Mouse (Mus musculus): ENCODE data around the gene Rexo2. TPM values are rescaled to one million over a fixed set of nuclear protein-coding genes. Genes with fewer than 3 reads are reported as not detected.
"Not testable (repeated sequence)": the region's sequence is repeated elsewhere in the genome, so short reads cannot be mapped to it uniquely, and the experiment has no call there.

Gene Rexo2
- total RNA-seq, 2 experiments from 2014 or later: 99.5 to 106 TPM

DNA sequence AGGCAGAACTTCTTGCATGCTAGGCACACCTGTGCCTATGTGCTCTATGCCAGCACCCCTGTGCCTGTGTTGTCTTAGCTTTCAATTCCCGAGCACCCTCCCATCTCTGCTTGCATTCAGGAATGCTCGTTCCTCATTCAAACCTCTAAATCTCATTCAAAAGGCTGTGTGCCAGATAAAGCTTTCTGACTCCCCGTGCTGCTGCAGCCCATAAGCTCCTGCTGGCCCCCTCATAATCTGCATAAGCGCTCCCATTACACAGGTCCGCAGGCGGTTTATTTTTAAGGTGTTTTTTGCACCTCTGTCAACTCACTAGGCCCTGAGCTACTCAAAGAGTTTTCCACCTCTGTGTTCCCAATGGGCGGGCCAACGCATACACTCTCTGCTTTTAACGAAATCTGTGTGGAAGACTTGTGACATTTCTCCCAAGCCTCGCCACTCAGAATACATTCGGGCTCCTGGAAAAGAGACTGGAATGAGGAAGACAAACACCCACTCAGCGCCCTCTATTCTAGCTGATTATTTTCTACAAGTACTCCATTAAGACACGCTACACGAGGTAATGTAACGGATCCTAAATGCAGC, 7.9 kb downstream of the Rexo2 start:
- DNase-seq: no peak

DNA sequence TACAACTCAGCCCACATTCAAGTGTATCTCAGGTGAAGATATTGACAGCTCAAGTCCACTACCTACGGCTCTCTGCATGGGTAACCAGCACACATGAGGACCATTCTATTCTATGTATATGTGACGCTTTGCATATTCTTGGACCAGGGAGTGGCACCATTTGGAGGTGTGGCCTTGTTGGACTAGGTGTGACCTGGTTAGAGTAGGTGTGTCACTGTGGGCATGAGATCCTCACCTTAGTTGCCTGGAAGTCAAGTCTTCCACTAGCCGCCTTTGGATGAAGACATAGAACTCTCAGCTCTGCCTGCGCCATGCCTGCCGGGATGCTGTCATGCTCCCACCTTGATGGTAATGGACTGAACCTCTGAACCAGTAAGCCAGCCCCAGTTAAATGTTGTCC, 13.0 kb downstream of the Rexo2 start:
- not testable (repeated sequence) for DNase-seq

DNA sequence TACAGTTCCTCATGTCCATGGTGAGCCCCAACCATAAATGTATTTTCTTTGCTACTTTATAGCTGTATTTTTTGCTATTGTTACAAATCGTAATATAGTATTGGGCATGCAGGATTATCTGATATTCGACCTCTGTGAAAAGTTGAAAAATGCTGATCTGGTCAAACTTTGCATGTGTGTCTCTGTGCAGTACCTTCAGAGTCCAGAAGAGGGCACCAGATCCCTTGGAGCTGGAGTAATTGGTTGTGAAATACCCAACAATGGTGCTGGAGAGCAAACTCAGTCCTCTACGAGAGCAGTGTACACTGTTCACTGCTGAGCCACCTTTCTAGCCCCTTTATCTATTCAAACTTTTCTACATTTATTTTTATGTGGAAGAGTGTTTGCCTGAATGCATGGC, 13.6 kb downstream of the Rexo2 start:
- peak in 1 of 2 experiments; percentile 38 for DNase-seq

DNA sequence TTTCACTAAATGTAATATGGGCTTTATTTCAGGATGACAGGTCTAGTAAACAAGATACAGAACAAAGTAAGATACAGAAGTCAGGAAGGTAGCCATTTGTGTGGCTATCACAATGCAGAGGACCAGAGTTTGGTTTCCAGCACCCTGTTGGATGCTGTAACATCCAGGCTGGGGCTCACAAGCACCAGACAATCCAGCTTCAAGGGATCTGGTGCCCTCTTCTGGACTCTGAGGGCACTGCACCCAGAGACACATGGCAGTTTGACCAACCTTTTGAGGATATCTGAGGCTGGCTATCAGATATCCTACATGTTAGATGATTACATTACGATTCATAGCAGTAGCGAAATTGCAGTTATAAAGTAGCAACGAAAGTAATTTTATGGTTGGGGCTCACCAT, 14.8 kb downstream of the Rexo2 start:
- DNase-seq: no peak

DNA sequence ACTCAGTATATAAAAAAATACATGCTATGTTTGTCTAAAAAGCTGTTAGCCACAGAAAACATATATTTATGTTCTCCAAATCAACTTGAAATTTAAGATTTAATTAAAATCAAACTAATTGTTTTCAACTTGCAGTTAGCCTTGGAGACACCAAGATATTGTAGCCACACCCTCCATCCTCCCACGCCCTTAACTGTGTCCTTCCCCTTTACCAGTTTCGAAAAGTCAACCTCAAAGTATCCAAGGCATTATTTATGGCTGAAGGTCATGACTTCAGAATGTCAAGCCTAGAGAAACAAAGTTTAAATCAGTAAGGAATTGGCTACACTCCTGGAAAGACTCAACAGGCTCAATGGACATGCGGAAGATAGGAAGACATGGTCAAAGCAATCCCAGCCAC, 18.9 kb downstream of the Rexo2 start:
- DNase-seq: no peak

DNA sequence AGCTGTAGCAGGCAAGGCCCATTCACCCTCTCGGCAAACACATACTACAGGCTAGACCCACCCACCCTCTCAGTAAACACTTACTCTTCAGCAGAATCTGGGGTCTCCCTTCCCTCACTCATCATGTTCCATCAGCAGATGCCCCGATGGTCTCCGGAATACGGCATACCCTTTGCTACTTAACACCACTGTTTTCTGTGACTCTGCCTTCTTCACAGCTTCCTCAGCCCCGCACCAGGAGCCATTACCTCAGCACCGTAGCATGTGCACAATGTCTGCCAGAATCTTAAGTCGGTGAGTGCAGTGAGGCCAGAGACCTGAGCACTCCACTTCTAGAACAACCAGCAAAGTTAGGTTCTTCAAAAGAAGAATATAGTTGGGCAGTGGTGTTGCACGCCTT, 19.7 kb downstream of the Rexo2 start:
- no peak for DNase-seq

DNA sequence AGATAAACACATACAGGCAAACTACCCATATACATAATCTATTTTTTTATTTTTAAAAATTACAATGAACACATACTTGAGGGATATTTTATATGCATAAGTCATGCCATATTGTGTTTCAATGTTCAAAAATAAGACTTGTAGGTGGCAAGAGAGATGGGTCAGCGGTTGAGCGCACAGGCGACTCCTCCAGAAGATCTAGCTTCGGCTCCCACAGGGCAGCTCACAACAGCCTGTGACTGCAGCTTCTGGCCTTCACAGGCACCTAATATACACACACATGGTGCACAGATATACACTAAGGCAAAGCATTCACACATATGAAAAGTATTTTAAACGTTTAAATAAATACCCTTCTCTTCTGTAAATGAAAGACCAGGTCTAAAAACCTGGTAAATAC, 21.0 kb downstream of the Rexo2 start:
- no peak for DNase-seq

DNA sequence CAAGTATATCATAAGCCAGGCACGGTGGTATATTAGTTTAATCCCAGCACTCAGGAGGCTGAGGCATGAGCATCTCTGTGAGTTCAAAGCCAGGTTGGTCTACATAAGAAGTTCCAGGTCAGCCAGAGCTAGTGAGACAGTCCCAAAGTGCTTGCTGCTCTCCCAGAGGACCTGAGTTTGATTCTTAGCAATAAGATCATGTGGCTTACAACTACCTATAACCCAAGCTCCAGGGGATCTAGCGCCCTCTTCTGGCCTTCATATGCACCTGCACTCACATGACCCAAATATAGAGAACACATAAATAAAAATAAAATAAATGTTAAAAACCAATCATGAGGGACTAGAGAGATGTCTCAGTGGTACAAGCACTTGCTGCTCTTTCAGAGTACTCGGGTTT, 21.5 kb downstream of the Rexo2 start:
- DNase-seq: no peak

DNA sequence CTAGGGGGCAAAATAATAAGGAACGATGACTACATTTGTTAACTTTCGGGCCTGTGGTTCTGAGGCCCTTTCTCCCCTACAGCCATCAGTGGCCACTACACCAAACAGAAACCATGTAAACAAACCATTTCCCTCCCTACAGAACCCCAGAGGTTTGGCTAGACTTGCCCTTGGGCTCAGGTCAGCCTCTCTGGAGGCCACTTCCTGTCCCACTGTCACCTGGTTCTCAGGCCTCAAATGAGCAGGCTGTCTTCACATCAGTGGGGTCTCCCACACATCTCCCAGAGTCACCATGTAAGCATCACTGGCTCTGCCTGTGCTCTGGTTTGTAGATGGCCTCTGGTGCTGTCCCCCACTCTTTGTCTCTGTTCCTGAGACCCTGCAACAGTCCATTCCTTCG, 24.5 kb downstream of the Rexo2 start:
- DNase-seq: no peak

DNA sequence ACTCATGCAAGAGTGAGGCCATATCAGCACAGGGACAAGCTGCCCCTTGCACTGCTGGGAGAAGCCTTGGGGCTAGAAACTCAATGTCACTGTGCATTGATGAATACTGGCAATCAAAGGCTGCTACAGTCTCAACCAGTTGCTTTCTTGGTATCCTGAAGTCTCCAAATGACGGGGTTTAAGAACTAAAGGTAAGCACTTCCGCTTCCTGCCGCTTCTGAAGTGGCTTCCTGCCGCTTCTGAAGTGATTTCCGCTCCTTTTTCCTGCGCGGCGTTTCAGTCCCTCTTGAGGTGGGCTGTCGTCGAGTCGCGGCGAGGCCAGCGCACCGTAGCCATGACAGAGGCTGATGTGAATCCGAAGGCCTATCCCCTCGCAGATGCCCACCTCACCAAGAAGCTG, 30.4 kb downstream of the Rexo2 start:
- DNase-seq: no peak

DNA sequence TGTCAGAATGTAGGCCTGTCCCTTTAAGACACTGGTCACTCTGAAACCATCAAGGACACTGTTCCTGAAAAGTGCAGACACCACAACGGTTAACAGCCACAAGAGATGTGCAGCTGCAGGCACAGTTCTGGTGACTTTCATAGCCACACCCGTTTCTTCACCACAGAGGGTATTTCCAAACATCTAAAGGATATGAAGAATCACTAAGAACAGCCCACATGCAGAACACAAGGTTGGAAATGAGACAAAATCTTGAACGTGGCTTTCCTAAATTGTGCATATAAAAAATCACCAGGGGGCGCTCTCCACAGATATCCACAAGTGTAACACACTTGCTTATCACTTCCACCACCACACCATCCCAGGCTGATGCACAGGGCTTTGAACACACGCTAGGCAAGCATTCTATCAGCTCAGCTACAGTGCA, 32.6 kb downstream of the Rexo2 start:
- no peak for DNase-seq

DNA sequence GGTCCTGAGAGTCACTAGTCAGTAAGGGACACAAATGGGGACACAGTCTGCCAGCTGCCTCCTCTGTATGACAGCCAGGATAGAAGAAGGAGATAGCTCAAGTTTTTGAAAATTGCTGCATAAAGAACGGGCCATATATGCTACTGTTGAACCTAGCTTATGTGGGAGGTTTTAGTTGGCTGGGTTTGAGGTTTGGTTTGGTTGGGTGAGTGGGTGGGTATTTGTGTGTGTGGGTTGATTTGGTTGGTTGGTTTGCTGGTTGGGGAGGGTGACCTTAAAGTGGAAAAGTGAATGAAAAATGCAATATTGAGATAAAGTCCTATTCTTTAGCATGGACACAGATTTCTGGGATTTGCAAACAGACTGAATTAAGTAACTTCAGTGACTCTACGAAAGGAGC, 35.6 kb downstream of the Rexo2 start:
- DNase-seq: no peak

DNA sequence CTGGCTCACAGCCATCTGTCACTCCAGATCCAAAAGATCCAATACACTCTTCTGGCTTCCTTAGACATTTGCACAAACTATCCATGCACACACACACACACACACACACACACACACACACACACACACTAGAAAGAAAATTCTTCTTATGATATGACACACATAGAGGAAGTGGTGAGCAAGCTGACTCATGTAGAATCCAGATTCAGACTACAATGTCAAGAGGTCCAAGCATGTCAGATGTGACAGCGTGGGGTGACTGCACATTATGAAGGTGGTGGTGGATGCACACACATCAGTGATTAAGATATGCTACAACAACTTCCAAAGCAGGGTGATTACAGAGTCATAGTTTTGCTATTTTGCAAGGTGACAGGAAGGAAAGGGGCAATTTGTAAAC, 36.5 kb downstream of the Rexo2 start:
- no peak for DNase-seq

DNA sequence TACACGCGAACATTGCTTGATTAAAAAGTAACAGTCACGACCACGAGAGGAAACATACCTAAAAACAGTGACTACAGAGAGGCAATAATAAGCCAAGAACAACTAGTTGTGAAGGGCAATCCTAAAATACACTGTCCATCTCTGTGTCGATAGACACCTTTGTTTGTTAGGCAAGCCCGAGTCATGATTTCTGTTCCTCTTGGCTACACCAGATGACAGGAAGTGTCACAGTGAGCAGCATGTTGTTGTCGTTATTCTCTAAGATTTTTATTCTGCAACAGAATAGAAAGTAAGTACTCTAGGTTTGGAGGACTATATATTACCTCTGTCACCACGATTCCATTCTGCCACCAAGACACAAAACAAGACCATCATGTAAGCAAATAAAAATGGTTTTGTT, 48.0 kb downstream of the Rexo2 start:
- no peak for DNase-seq

DNA sequence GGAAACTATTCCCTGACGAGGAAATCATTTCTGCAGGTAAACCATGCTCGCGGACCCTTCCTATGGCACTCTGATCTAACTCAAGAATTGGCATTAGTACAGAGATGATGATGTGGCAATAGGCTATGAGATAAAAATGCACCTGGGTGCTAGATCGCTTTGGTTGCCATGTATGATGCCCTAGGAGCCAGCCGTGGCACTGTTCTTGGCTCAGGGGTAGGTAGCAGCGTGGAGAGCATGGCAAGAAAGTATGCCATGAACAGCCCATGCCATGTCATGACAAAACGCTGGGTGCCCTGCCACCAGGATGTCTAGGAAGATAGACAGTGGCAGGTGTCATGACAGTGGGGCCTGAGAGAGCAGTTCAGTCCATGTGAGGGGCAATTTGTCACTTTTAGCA, 53.2 kb downstream of the Rexo2 start:
- DNase-seq: no peak

DNA sequence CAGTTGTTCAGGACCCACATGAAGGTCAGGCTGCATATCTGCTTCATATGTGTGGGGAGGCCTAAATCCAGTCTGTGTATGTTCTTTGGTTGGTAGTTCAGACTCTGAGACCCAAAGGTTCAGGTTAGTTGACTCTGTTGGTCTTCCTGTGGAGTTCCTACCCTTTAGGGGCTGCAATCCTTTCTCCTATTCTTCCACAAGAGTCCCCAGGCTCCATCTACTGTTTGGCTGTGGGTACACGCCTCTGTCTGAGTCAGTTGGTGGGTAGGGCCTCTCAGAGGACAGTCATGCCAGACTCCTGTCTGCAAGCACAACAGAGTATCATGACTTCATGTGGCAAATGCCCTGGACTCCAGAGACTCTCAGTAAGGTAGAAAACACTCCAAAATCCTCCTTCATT, 57.2 kb downstream of the Rexo2 start:
- no peak for DNase-seq

DNA sequence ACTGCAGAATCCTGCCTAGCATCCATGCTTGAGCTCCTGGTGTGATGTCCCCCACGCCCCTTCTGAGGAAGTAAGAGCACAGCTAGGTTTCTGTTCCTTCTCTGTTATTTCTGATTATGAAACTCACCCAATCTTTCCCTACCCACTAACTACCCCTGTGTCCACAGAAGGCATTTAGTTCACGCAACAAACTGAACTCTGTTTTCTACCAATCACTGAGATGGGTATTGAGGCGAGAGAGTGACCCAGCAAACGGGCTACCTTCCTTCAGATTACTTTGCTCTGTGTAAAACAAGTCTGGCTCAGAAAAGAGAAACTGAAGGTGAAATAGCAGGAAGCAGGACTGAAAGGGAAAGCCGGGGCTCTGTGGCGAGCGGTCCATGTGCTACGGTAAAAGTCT, 58.0 kb downstream of the Rexo2 start:
- DNase-seq: no peak

DNA sequence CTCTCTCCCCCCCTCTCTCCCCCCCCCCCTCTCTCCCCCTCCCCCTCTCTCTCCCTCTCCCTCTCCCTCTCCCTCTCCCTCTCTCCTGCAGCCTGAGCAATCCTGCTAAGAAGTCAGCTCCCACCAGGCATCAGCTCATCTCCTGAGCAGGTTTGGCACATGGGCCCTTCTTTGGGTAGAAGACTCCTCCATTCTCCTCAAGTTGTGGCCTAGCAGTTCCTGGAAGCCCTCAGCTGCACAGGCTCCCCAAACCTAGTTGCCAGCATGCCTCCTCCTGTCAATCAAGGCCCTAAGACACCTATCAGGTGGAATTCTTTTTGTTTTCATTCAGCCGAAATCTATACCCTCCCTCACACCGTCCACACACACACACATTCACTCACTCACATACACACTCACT, 58.9 kb downstream of the Rexo2 start:
- no peak for DNase-seq

DNA sequence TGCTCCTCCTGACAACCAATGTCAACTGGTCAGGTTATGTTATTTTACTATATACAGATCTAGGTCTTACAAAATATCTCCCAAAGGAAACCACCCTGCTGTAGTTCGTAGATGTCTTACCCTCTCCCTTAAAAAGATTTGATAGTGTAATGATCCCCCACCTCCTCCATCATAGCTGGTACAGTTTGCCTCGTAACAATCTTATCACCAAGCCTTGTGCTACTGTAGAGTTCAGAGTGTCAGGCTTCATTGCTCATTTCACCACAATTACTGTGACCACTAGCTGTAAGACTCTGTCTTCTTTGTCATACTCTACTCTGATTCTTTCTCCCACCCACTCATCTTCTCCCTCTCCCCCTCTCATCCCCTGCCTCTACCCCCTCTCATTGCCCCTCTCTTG, 59.4 kb downstream of the Rexo2 start:
- no peak for DNase-seq

DNA sequence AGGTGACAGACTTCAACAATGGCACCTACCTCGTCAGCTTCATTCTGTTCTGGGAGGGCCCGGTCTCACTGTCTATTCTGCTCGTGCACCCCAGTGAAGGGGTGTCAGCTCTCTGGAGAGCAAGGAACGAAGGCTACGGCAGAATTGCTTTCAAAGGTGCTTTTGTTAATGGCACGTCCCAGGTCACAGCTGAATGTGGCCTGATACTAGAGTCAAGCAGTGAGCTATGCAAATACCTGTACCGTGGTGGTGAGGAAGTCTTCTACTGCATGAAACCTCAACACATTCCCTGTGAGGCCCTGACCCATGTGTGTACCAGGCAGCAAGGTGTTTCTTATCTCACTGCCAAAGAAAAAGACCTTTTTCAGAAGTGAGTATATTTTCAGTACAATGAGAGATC, 60.0 kb downstream of the Rexo2 start:
- DNase-seq: no peak

DNA sequence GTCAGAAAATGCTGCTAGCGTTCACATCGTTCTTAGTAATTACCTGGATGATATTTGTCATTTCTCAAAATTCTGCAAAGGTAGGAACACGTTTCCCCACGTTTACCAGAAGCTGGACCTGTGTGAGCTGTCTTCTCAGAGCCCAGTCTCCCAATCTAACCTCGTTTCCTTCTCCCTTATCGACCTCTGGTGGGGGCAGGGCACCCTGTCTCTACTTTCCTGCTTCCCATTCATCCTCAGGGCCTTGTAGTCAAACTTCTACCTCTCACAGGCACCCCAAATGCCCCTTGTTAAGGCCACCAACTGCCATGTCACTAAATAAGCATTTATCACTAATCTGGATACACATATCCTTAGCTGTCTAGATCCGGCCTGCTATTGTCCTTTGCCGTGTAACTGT, 61.6 kb downstream of the Rexo2 start:
- no peak for DNase-seq
